Mouse (Mus musculus) urinary bladder, adult 18-20 months (tissue): ENCODE measurements around the gene Olfr1361.

Source experiments
- DNase-seq, 2 experiments: peaks; one replicate each; pipeline ENCODE4 v3.0.0; 2022; ENCODE audit warnings: low spot score in 2 of 2, mixed read lengths in 2 of 2

Gene Olfr1361

DNA sequence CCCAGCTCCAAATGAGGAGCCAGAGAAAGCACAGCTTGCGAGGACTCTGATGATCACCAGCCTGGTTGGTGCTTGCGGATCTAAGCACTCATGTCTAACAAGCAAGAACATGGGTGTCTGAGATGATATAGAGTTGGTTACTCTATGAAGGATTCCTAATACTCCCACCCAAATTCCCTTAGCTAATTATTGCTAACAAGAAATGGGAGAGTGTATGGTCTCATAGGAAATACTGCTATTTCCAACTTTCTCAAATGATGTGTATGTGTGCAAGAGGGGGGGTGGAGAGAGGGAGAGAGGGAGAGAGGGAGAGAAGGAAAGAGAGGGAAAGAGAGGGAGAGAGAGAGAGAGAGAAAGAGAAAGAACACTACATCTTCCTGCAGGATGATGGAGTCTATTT, at the start of gene Olfr1361:
Gene Olfr1361, minus strand, starts transcription at position 101 of the 400 bp plus-strand sequence.
- no peak for DNase-seq

DNA sequence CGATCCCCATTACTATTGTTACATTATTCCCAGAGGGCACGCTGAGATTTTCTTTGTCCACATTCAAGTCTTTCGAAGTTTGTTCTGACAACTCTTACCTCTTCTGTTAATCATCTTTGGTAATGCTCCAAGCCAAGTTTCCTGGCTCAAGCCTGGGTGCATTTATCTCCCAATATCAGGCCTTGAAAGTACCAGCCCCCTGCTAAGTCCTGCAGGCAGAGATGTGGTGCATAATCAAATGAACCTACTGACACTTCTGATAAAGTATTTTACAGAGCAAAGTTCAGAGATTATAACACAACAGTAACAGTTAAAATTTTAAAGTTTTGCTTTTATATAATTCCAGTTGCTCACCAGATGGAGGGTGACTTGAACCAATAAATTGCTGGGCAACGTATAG, 48.5 kb upstream of the Olfr1361 start:
- no peak for DNase-seq

DNA sequence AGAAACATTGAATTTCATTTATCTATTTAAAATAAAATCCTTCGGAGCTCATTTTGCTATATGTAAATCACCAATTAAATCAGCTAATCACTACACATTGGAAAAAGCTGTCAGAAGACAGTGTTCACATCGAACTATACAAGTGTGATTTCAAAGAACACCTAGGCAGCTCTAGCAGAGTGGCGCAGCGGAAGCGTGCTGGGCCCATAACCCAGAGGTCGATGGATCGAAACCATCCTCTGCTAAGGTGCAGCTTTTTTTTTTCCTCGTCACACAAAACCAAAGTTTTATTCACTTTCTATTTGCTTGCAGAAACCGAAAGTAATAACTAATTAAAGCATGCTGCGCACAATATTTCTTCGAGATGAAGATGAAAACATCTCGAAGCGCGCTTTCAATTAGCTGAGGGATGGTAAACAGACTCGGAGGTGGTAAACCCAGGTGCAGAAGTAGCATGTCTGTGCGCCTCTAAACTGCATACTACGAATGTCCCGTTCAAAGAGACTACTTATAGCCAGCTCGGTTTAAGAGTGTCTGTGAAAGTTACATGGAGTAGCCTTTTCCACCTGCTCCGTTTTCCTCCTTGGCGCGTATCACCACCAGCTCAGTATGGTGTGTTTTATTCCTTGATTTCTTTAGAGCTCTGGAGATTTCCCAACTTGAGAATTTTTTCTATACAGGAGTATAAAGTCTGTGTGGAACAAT, 47.8 kb upstream of the Olfr1361 start:
- peak; percentile 70 to 77 for DNase-seq

DNA sequence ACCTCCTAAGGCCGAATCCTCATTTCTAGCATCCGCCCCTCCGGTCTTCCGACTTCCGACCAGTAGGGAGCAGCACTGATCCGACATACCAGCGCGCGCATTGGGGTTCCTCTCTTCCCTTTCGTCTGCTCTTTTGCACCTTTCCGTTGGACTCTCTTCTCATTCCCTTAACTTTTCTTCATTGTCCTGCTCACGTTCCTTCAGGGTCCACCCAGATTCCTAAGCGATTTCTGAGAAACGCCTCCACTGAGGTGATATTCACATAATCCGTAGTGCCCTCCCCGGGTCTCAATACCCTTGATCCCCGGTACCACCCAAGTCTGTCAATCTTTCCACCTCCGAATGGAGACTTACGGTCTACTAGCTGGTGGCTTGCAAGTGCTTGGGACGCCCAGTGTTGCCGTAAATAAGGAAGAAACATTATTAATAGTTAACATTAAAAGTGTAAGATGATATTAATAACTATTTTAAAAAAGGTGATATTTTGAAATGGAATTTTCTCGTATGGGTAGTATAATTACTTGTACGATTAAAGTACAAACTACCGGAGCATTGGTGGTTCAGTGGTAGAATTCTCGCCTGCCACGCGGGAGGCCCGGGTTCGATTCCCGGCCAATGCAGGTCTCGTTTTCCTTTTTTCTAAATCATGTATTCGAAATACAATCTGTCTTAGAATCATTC, 47.0 kb upstream of the Olfr1361 start:
- DNase-seq, result peak; percentile 77 to 80

DNA sequence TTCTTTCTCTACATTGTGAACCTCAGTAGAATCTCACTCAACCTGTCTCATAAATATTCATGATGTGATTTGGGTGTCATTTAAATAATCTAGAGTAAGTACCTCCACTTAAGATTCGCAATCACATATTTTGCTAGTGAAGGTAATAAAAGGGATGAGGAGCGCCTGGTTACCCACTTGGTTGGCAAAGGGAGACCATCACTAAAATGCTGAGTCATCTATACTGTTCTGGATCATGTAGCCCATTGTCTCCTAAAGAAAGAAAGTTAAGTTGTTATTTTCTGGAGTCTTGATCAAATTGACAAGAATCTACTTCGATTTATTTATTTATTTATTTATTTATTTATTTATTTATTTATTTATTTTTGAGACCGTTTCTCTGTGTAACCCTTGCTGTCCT, 43.5 kb upstream of the Olfr1361 start:
- no peak for DNase-seq

DNA sequence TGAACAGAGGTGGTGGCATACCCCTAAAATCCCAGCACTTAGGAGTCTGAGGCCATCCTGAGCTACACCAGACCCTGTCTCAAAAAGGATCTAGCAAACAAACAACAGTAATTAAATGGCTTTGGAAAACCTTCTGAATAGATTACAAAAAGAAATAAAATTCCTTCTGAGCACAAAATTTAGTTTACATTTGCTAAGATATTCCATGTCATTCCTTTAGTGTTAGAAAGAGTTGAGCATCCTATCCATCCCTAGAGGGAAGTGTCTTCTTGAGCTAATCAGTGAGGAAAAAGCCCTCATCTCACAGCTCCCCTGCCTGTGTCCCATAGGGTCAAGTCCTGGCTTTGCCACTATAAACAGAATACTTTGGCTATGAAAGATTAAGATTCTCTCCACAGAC, 34.6 kb upstream of the Olfr1361 start, which contains the start of gene Olfr1359:
Gene Olfr1359, plus strand, starts transcription at position 301 of the 400 bp plus-strand sequence.
- DNase-seq, result no peak

DNA sequence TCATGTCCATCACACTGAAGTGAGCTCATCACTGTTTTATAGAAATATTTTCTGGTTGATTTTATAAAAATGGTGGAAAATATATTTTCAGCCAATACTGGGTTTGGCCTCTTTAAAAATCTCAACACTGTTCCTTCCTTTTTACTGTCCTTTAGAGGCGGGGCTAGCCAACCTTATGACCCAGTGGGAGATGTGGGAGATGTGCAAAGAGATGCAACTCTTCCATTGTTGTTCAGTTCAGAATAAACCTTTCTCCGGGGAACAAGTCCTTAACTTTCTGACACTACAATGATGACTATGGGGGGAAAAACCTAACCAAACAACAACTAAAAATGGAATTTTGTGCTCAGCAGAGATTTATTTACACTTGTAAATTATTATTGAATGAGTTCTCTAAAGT, 14.1 kb upstream of the Olfr1361 start, which contains the start of gene Olfr1360:
Gene Olfr1360, minus strand, starts transcription at position 101 of the 400 bp plus-strand sequence.
- no peak for DNase-seq

DNA sequence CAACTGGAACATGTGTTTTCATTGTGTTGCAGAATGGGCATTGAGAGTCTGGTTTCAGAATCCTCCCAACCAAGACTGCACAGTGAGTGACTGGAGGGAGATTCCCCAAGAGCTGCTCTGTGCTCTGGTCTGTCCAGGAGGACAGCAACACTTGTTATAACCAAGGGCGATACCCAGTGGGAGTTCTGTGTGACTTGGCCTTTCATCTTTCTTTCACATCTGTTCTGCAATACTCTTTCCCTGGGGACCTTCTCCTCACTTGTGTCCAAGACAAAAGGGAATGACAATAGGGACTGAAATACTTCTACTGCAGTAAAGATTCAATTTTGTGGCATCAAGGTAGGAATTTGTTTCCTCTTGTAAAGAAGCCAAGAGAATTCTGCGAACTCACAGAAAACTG, 20.8 kb downstream of the Olfr1361 start, which contains the start of gene Olfr11:
Gene Olfr11, minus strand, starts transcription at position 101 of the 400 bp plus-strand sequence.
- no peak for DNase-seq

DNA sequence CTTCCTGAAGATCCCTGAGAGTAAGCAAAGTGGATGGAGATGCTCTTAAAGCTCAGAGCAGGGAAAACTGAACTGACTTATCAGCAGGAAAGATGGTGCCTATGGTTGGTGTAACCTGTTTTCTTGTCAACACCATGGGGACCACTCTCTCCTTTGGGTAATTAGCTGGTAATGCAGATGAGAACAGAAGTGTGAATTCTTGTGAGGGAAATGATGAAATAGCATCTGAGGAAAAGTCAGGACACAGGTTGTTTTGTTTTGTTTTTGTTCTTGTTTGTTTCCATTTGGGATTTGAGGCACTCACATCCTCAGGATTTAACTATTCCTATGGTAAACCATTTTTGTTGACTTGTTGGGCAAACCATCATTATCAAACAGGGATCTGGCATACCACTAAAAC, 49.3 kb downstream of the Olfr1361 start, which contains the start of gene Olfr1362:
Gene Olfr1362, minus strand, starts transcription at position 101 of the 400 bp plus-strand sequence.
- DNase-seq, result no peak
